Mouse (Mus musculus) limb, embryonic 15.5 days (tissue): Measurements from ENCODE around the gene Prm3. TPM values are rescaled to one million over a fixed set of nuclear protein-coding genes. Genes with fewer than 3 reads are reported as not detected.
A peak's percentile ranks its signal among the peaks of the same experiment; 100 is the strongest.

Source experiments
- ATAC-seq: fragments of 200-750 bp; cut with Nextera tagmentation; 2 replicates; pipeline ENCODE4 v1.8.0; 2017; ENCODE audit warnings: low read depth, moderate TSS enrichment; ENCODE audit not compliant: insufficient number of reproducible peaks, low FRiP score, low TSS enrichment
- H3K27ac ChIP-seq: fragments of 300-500 bp; sonication (generic); 2 replicates; pipeline ENCODE4 v1.5.1; 2015; ENCODE audit warnings: moderate library complexity, mild to moderate bottlenecking, inconsistent platforms
- H3K27me3 ChIP-seq: fragments of 300-500 bp; sonication (generic); 2 replicates; pipeline ENCODE4 v1.6.1; 2015; ENCODE audit warnings: inconsistent platforms
- H3K36me3 ChIP-seq: fragments of 300-500 bp; sonication (generic); 2 replicates; pipeline ENCODE4 v1.6.1; 2015; ENCODE audit warnings: inconsistent platforms
- H3K4me1 ChIP-seq: fragments of 300-500 bp; sonication (generic); 2 replicates; pipeline ENCODE4 v1.6.1; 2015; ENCODE audit warnings: inconsistent platforms
- H3K4me2 ChIP-seq: fragments of 300-500 bp; sonication (generic); 2 replicates; pipeline ENCODE4 v1.6.1; 2015; ENCODE audit warnings: mild to moderate bottlenecking, inconsistent platforms
- H3K4me3 ChIP-seq: fragments of 300-500 bp; sonication (generic); 2 replicates; pipeline ENCODE4 v1.5.1; 2015; ENCODE audit warnings: mild to moderate bottlenecking, inconsistent platforms
- H3K9ac ChIP-seq: fragments of 300-500 bp; sonication (generic); 2 replicates; pipeline ENCODE4 v1.6.1; 2015; ENCODE audit warnings: inconsistent platforms
- H3K9me3 ChIP-seq: fragments of 300-500 bp; sonication (generic); 2 replicates; pipeline ENCODE4 v1.6.1; 2016; ENCODE audit warnings: inconsistent platforms
- WGBS: fragments of 180-500 bp; shearing (Covaris S2); methylation state at CpG from one replicate; pipeline ENCODE4 v1.1.7; 2015; 5-methylcytosine and 5-hydroxymethylcytosine counted together
- polyA plus RNA-seq: library from polyadenylated mRNA; unstranded; fragments of >200 nt; fragmentation: Nextera tagmentation; extraction: Ambion mirVana; gene quantifications from 2 replicates; pipeline ENCODE4 v1.2.1, GENCODE M21; 2015

Prm3 gene
- polyA plus RNA-seq, 1 experiment from 2014 or later, result not detected

DNA sequence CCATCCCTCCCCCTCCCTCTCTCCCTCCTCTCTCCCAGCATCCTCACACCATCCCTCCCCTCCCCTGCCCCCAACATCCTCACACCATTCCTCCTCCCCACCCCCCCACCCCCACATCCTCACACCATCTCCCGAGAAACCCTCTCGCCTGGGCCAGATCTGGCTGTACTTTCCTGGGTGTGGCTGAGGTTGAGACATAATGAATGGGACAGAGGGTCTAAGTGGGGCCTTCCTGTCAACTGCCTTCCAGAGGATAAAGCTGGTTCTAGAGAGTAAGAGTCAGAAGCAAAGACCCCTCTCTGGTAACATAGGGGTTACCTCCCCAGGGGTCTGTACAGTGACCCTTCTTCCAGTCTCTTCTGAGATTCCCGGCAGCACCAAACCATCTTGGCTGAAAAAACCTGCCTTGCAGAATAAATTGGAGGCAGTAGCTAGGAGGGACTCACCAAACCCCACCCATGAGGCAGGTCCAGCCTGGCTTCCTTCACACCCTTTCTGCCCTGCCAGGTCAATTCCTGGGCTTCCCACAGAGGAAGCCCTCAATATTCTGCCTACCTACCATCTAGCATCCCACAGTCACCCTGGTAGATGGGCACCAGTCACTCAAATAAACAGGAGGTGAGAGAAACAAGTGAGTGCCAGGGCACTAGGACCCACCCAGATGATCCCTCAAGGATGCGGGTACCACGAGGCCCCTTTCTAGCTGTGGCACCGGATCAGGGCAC, 27.0 kb downstream of the Prm3 start:
- Histone ChIP-seq H3K27me3 (no peaks in the 10 kb centered on the region), H3K4me1 (peaks cover 5% of the 10 kb centered on the region), H3K4me3 (no peak overlapping the region), H3K27ac (no peak overlapping the region), H3K4me2 (no peak overlapping the region), H3K36me3 (no peaks in the 10 kb centered on the region), H3K9ac (no peak overlapping the region), H3K9me3 (no peaks in the 10 kb centered on the region)
- ATAC-seq, result no peak
- 51% methylated on average over 6 of the region's 6 CpGs for WGBS

- no peak overlapping the region for H3K9ac ChIP-seq
- no peaks in the 10 kb centered on the region for H3K36me3 ChIP-seq
- H3K4me2 ChIP-seq, result no peak overlapping the region
- no peaks in the 10 kb centered on the region for H3K9me3 ChIP-seq
- H3K27ac ChIP-seq, result no peak overlapping the region
- H3K27me3 ChIP-seq, result no peaks in the 10 kb centered on the region
- no peak overlapping the region for H3K4me3 ChIP-seq
- peaks cover 3% of the 10 kb centered on the region; the same call in 1 of the 2 replicates for H3K4me1 ChIP-seq
- 57% methylated on average over 5 of the region's 5 CpGs for WGBS
- ATAC-seq, result no peak
These were observed 28.0 kb downstream of the Prm3 start for GRCm38 (mm10) chr16:10762569-10763180.

DNA sequence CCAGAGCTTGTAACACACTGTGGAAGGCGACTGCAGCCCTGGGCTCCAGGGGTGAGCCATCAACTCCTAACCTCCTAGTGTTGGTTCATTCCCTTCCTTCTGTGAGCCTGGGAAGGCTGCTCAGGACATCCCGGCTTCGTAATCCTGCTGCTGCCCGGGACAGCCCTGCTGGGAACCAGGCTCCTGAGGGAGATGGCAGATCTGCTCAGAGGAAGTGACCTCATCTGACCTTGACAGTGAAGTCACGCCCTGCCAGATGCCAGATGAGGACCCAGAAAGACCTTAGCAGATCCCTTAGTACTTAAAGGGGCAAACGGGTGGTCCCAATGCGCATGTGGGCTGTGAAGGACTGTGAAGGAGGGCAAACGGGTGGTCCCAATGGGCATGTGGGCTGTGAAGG, 29.5 kb downstream of the Prm3 start:
- H3K9me3 ChIP-seq, result no peaks in the 10 kb centered on the region
- no peak overlapping the region for H3K27ac ChIP-seq
- peaks cover 3% of the 10 kb centered on the region; the same call in 1 of the 2 replicates for H3K4me1 ChIP-seq

GRCm38 (mm10) chr16:10756168-10756567, 34.5 kb downstream of the Prm3 start:
- Histone ChIP-seq H3K4me1 (peaks cover 3% of the 10 kb centered on the region; the same call in 1 of the 2 replicates), H3K4me3 (no peak overlapping the region), H3K36me3 (no peaks in the 10 kb centered on the region), H3K27me3 (no peaks in the 10 kb centered on the region), H3K9me3 (no peaks in the 10 kb centered on the region), H3K27ac (no peak overlapping the region), H3K9ac (no peak overlapping the region), H3K4me2 (no peak overlapping the region)
- no peak for ATAC-seq
- WGBS, result 60% methylated on average over 6 of the region's 6 CpGs

More for the DNA sequence above, 29.5 kb downstream of the Prm3 start:
- Histone ChIP-seq H3K9ac (no peak overlapping the region), H3K4me3 (no peak overlapping the region), H3K4me2 (no peak overlapping the region), H3K36me3 (no peaks in the 10 kb centered on the region), H3K27me3 (no peaks in the 10 kb centered on the region)
- WGBS, result 66% methylated on average over 8 of the region's 8 CpGs
- no peak for ATAC-seq

DNA sequence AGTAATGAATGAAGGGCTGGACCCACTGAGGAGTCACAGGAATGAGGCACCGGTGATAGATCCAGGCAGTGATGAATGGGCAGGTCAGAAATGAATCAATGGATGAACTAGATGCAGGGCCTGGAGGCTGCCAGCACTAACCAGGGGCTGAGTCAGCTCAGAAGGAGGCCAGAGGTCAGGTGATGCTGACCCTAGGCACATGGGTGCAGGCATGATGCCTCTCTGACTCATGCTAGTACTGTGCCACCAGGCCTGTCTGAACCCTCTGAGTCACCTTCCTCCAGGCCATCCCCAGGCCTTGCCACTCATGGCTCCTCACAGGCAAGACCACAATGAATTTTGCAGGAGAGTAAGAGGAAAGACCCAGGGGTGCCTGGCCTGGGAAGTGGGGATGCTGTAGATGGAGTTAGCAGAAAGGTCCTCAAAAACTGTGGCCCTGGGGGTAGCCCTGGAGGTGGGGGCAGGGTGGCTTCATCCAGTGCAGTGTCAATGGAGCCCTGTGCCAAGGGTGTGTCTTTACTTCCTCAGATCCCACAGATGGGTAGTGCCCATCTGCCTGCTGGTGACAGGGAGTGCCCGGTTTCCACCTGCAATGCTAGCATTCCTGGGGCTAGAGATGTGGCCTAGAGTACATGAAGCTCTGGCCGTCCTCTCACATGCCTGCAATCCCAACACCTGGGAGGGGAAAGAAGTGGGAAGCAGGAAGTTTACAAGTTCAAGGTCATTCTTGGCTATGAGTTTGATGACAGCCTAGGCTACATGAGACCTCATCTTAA, 36.0 kb downstream of the Prm3 start:
- Histone ChIP-seq H3K9me3 (no peaks in the 10 kb centered on the region), H3K27me3 (no peaks in the 10 kb centered on the region), H3K9ac (no peak overlapping the region), H3K4me1 (peaks cover 8% of the 10 kb centered on the region), H3K36me3 (no peaks in the 10 kb centered on the region), H3K27ac (no peak overlapping the region), H3K4me3 (no peak overlapping the region), H3K4me2 (no peak overlapping the region)
- 81% methylated on average over 3 of the region's 3 CpGs for WGBS
- peak; percentile 28; the same call in 1 of the 2 replicates for ATAC-seq

DNA sequence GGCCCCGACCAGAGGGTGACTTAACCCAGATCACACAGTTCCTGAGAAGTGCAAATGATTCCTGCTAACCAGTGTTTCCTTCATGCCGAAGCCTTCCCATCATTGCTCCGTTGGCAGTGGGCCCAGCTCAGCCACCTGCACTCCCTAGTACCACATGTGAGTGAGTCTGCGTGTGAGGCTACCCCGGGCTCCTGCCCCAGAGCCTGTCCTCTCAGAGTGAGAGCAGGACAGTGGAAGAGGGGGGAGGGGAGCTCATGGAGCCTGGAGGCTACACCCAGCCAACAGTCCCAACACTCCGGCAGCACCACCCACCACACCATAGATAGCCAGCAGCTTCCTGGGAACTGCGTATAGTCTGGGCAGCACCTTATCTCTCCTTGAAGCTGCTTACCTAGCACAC, 40.9 kb downstream of the Prm3 start:
- Histone ChIP-seq H3K9me3 (no peaks in the 10 kb centered on the region), H3K36me3 (no peaks in the 10 kb centered on the region), H3K4me2 (no peak overlapping the region), H3K4me1 (peaks cover 20% of the 10 kb centered on the region), H3K9ac (no peak overlapping the region), H3K4me3 (no peak overlapping the region), H3K27ac (no peak overlapping the region), H3K27me3 (no peaks in the 10 kb centered on the region)
- 24% methylated on average over 7 of the region's 7 CpGs for WGBS
- peak; percentile 48; the same call in 1 of the 2 replicates for ATAC-seq

- H3K36me3 ChIP-seq, result no peaks in the 10 kb centered on the region
- no peak overlapping the region for H3K27ac ChIP-seq
- H3K4me1 ChIP-seq, result peaks cover 26% of the 10 kb centered on the region
- H3K9ac ChIP-seq, result no peak overlapping the region
- WGBS, result 51% methylated on average over 7 of the region's 7 CpGs
- no peak overlapping the region for H3K4me3 ChIP-seq
- no peaks in the 10 kb centered on the region for H3K9me3 ChIP-seq
- no peak overlapping the region for H3K4me2 ChIP-seq
- ATAC-seq, result no peak
- no peaks in the 10 kb centered on the region for H3K27me3 ChIP-seq
These were observed 41.5 kb downstream of the Prm3 start for GRCm38 (mm10) chr16:10749226-10749625.

- H3K27me3 ChIP-seq, result no peaks in the 10 kb centered on the region
- 58% methylated on average over 2 of the region's 2 CpGs for WGBS
- H3K36me3 ChIP-seq, result no peaks in the 10 kb centered on the region
- peaks cover 34% of the 10 kb centered on the region for H3K4me1 ChIP-seq
- ATAC-seq, result no peak
- H3K4me2 ChIP-seq, result no peak overlapping the region
- H3K9me3 ChIP-seq, result no peaks in the 10 kb centered on the region
- no peak overlapping the region for H3K4me3 ChIP-seq
- no peak overlapping the region for H3K27ac ChIP-seq
- H3K9ac ChIP-seq, result no peak overlapping the region
These were observed 49.6 kb downstream of the Prm3 start for GRCm38 (mm10) chr16:10741082-10741481.

Other genes starting within 250 kb of the Prm3 start
- gene Dexi, start 247.9 kb downstream of the Prm3 start, polyA plus RNA-seq, result 16.4 and 21.5 TPM in 2 replicates
- 34.3 and 39.5 TPM in 2 replicates for gene Clec16a, start 245.6 kb downstream of the Prm3 start, polyA plus RNA-seq
- 17.4 and 17.5 TPM in 2 replicates for gene Socs1, start 5.4 kb downstream of the Prm3 start, polyA plus RNA-seq
- gene Tnp2, start 2.3 kb downstream of the Prm3 start, polyA plus RNA-seq, result not detected in 2 replicates
- gene Prm2, start 5.2 kb upstream of the Prm3 start, polyA plus RNA-seq, result not detected in 2 replicates
- 0.50 TPM in 1 of 2 replicates, not detected in the other for gene Prm1, start 14.9 kb upstream of the Prm3 start, polyA plus RNA-seq
- not detected in 2 replicates for gene Gm11172, start 22.0 kb upstream of the Prm3 start, polyA plus RNA-seq
- gene Rmi2, start 44.1 kb upstream of the Prm3 start, polyA plus RNA-seq, result 2.8 and 3.0 TPM in 2 replicates